Mouse (Mus musculus): Measurements from ENCODE around the gene Rhbdf1.
"Not testable (repeated sequence)": the region's sequence is repeated elsewhere in the genome, so short reads cannot be mapped to it uniquely, and the experiment has no call there.

Gene Rhbdf1

GRCm38 (mm10) chr11:32220607-32221224 lies 1.4 kb downstream of the Rhbdf1 start:
- no peak for DNase-seq

GRCm38 (mm10) chr11:32219287-32219686 lies 2.8 kb downstream of the Rhbdf1 start:
- no peak for DNase-seq

- DNase-seq, result no peak
Observed at GRCm38 (mm10) chr11:32218501-32219050, 3.5 kb downstream of the Rhbdf1 start.

GRCm38 (mm10) chr11:32216851-32217250 lies 5.2 kb downstream of the Rhbdf1 start:
- DNase-seq, result peak; percentile 89

GRCm38 (mm10) chr11:32215372-32216162 lies 6.5 kb downstream of the Rhbdf1 start:
- DNase-seq, result no peak

- DNase-seq, result no peak
Observed at GRCm38 (mm10) chr11:32210623-32211022, 11.5 kb downstream of the Rhbdf1 start.

GRCm38 (mm10) chr11:32205058-32205873 lies 16.8 kb downstream of the Rhbdf1 start, which contains the start of gene Snrnp25:
Gene Snrnp25, plus strand, starts transcription at chr11:32205415.
- peak; percentile 97 for DNase-seq

GRCm38 (mm10) chr11:32201922-32202685 lies 20.0 kb downstream of the Rhbdf1 start:
- no peak for DNase-seq

GRCm38 (mm10) chr11:32200992-32201391 lies 21.1 kb downstream of the Rhbdf1 start:
- not testable (repeated sequence) for DNase-seq

GRCm38 (mm10) chr11:32200075-32200601 lies 22.0 kb downstream of the Rhbdf1 start, which contains the start of gene Il9r:
Gene Il9r, minus strand, starts transcription at chr11:32200279.
- no peak for DNase-seq

- no peak for DNase-seq
Observed at GRCm38 (mm10) chr11:32199230-32199629, 22.9 kb downstream of the Rhbdf1 start.

GRCm38 (mm10) chr11:32198256-32198955 lies 23.7 kb downstream of the Rhbdf1 start:
- DNase-seq, result no peak

GRCm38 (mm10) chr11:32197766-32198165 lies 24.3 kb downstream of the Rhbdf1 start:
- DNase-seq, result no peak

- peak; percentile 4 for DNase-seq
Observed at GRCm38 (mm10) chr11:32196727-32197126, 25.4 kb downstream of the Rhbdf1 start.

GRCm38 (mm10) chr11:32195867-32196540 lies 26.1 kb downstream of the Rhbdf1 start:
- peak; percentile 4 for DNase-seq

GRCm38 (mm10) chr11:32194626-32195025 lies 27.5 kb downstream of the Rhbdf1 start:
- no peak for DNase-seq

- no peak for DNase-seq
Observed at GRCm38 (mm10) chr11:32194086-32194485, 28.0 kb downstream of the Rhbdf1 start.

GRCm38 (mm10) chr11:32193156-32193555 lies 28.9 kb downstream of the Rhbdf1 start:
- DNase-seq, result no peak

- DNase-seq, result no peak
Observed at GRCm38 (mm10) chr11:32190603-32191110, 31.4 kb downstream of the Rhbdf1 start.

GRCm38 (mm10) chr11:32190119-32190518 lies 32.0 kb downstream of the Rhbdf1 start:
- DNase-seq, result peak; percentile 63
